Comparison of ENCODE assay signal across 9 mouse cellular contexts in genomic region chr3:51327429-51327797, GRCm38 (mm10). TPM values are rescaled to one million over a fixed set of nuclear protein-coding genes. Genes with fewer than 3 reads are reported as not detected.
DNase-seq lines count a peak whose midpoint lies in the region; ATAC-seq and TF ChIP-seq lines count a peak whose summit lies in the region.
"Had no signal": no experiment of that assay in that cellular context is flagged by ENCODE, and none has a peak within 500 bp of the region (broad histone marks: within the 10 kb centered on the region; RNA-seq: fewer than 3 reads in every experiment).

No protein-coding gene starts in this region.

- no peak overlapping the region for H3K4me3 ChIP-seq in forebrain, embryonic 11.5 days (ENCODE audit: low read depth, low read length)
- no peak overlapping the region for H3K4me3 ChIP-seq in forebrain, embryonic 10.5 days
- no peak overlapping the region for H3K4me3 ChIP-seq in lung, embryonic 14.5 days (ENCODE audit: low read depth, low read length)
- H3K4me3 ChIP-seq: embryonic facial prominence, embryonic 12.5 days had no signal

- no peak for DNase-seq in forebrain, embryonic 11.5 days (ENCODE audit: low spot score)
- DNase-seq in forebrain, embryonic 10.5 days (ENCODE audit: extremely low spot score, low spot score) = no peak
- peak; percentile 31 for DNase-seq in lung, embryonic 14.5 days
- DNase-seq in lung, postnatal 14 days = no peak
- DNase-seq in adrenal gland, postnatal 4 days (ENCODE audit: low spot score in 2 of 2) = no peak
- DNase-seq in embryo, embryonic 10 days (ENCODE audit: low spot score) = no peak

- H3K4me1 ChIP-seq in forebrain, embryonic 11.5 days (replicated peaks; ENCODE audit: control insufficient read depth, insufficient read depth, low read length) = no peaks in the 10 kb centered on the region
- no peaks in the 10 kb centered on the region for H3K4me1 ChIP-seq in forebrain, embryonic 10.5 days
- no peaks in the 10 kb centered on the region; the same call in 1 of the 2 replicates for H3K4me1 ChIP-seq in lung, embryonic 14.5 days (ENCODE audit: insufficient read depth)
- H3K4me1 ChIP-seq: embryonic facial prominence, embryonic 12.5 days had no signal

- no peak overlapping the region for H3K9ac ChIP-seq in forebrain, embryonic 11.5 days (ENCODE audit: low read length)
- no peak overlapping the region for H3K9ac ChIP-seq in lung, embryonic 14.5 days
- H3K9ac ChIP-seq: embryonic facial prominence, embryonic 12.5 days had no signal

- no peaks in the 10 kb centered on the region for H3K27me3 ChIP-seq in forebrain, embryonic 11.5 days (ENCODE audit: control insufficient read depth, insufficient read depth, low read length)
- no peaks in the 10 kb centered on the region for H3K27me3 ChIP-seq in forebrain, embryonic 10.5 days (ENCODE audit: poor library complexity, severe bottlenecking)
- no peaks in the 10 kb centered on the region for H3K27me3 ChIP-seq in lung, embryonic 14.5 days (ENCODE audit: insufficient read depth, low read length)
- H3K27me3 ChIP-seq: embryonic facial prominence, embryonic 12.5 days had no signal

- H3K4me2 ChIP-seq in forebrain, embryonic 11.5 days (ENCODE audit: low read depth, low read length, severe bottlenecking) = no peak overlapping the region
- no peak overlapping the region for H3K4me2 ChIP-seq in lung, embryonic 14.5 days
- H3K4me2 ChIP-seq: embryonic facial prominence, embryonic 12.5 days had no signal

- H3K9me3 ChIP-seq in forebrain, embryonic 11.5 days (ENCODE audit: control insufficient read depth, low read length) = peaks cover 6% of the 10 kb centered on the region; the same call in 1 of the 2 replicates
- peaks cover 12% of the 10 kb centered on the region; the same call in 1 of the 2 replicates for H3K9me3 ChIP-seq in forebrain, embryonic 10.5 days
- no peaks in the 10 kb centered on the region; the same call in 1 of the 2 replicates for H3K9me3 ChIP-seq in lung, embryonic 14.5 days (ENCODE audit: low read depth, low read length)
- H3K9me3 ChIP-seq: embryonic facial prominence, embryonic 12.5 days had no signal

- TF ChIP-seq CTCF in lung, embryonic 14.5 days (IDR thresholded peaks at IDR 0.05; ENCODE audit: low read depth) = no peak; the same call in 1 of the 2 replicates

- 95% methylated on average over 5 of the region's 5 CpGs for WGBS in forebrain, embryonic 11.5 days
- WGBS in forebrain, embryonic 10.5 days = 94% methylated on average over 5 of the region's 5 CpGs
- WGBS in lung, embryonic 14.5 days = 89% methylated on average over 5 of the region's 5 CpGs

- ATAC-seq in forebrain, embryonic 11.5 days (replicated peaks; ENCODE audit: low FRiP score) = 0 out of 2 replicates have a peak, but pooled peaks have one; percentile 24
- ATAC-seq in lung, embryonic 14.5 days (ENCODE audit: insufficient read depth) = peak; percentile 39; the same call in 1 of the 2 replicates
- ATAC-seq in common myeloid progenitor, adult 5-6 weeks (replicated peaks; ENCODE audit: low read depth, poor library complexity, severe bottlenecking) = peak; percentile 22
- ATAC-seq in megakaryocyte progenitor cell, adult 5-6 weeks (replicated peaks; ENCODE audit: poor library complexity) = peak; percentile 73

- H3K36me3 ChIP-seq in forebrain, embryonic 11.5 days (ENCODE audit: control insufficient read depth, insufficient read depth, low read length) = peaks cover under 1% of the 10 kb centered on the region; the same call in 1 of the 2 replicates
- H3K36me3 ChIP-seq in forebrain, embryonic 10.5 days (replicated peaks) = peaks cover 50% of the 10 kb centered on the region
- peaks cover 8% of the 10 kb centered on the region; the same call in 1 of the 2 replicates for H3K36me3 ChIP-seq in lung, embryonic 14.5 days (ENCODE audit: insufficient read depth)
- H3K36me3 ChIP-seq: embryonic facial prominence, embryonic 12.5 days had no signal

- no peak overlapping the region for H3K27ac ChIP-seq in forebrain, embryonic 11.5 days (ENCODE audit: low read depth, low read length)
- no peak overlapping the region for H3K27ac ChIP-seq in forebrain, embryonic 10.5 days
- 0 out of 2 replicates have a peak overlapping the region, but pooled peaks have one; percentile 8 for H3K27ac ChIP-seq in lung, embryonic 14.5 days (ENCODE audit: low read depth)
- H3K27ac ChIP-seq: embryonic facial prominence, embryonic 12.5 days had no signal

RNA-seq across cellular contexts. Expression of gene Elf2, which starts 13.1 kb away (rescaled TPM):
- 46.7 and 48.3 TPM in 2 replicates for polyA plus RNA-seq in forebrain, embryonic 11.5 days (2014; fragmentation: Nextera tagmentation; extraction: Ambion mirVana)
- polyA plus RNA-seq in forebrain, embryonic 10.5 days (2016; fragmentation: Nextera tagmentation; extraction: Ambion mirVana) = 41.6 and 44.2 TPM in 2 replicates
- polyA plus RNA-seq in lung, embryonic 14.5 days (2014; fragmentation: Nextera tagmentation; extraction: Ambion mirVana) = 59.4 and 60.8 TPM in 2 replicates
- total RNA-seq in common myeloid progenitor, adult 5-6 weeks (2017) = 123 and 129 TPM in 2 replicates
- total RNA-seq in megakaryocyte progenitor cell, adult 5-6 weeks (2015) = 40.3 and 43.1 TPM in 2 replicates
- 96.0 and 124 TPM in 2 replicates for total RNA-seq in megakaryocyte progenitor cell, adult 5-6 weeks (2017)
- 100 to 1,000 TPM; 122 to 124 TPM for total RNA-seq in adrenal gland, postnatal 4 days (2021)

Comparison
In these comparisons a context has a peak if more than half of its experiments do, and no peak if none do; other contexts are left out.
1. ATAC-seq: peak in every context shown above with its lines; median percentile 73 in megakaryocyte progenitor cell, adult 5-6 weeks; 39 in lung, embryonic 14.5 days; 24 in forebrain, embryonic 11.5 days; 22 in common myeloid progenitor, adult 5-6 weeks.